Mouse (Mus musculus) limb, embryonic 12.5 days (tissue): ENCODE results near the gene Plod1. TPM values are rescaled to one million over a fixed set of nuclear protein-coding genes. Genes with fewer than 3 reads are reported as not detected.

Experiments used
- ATAC-seq: fragments of 200-750 bp; cut with Nextera tagmentation; 2 replicates; pipeline ENCODE4 v1.8.0; 2017; ENCODE audit warnings: low read depth, moderate TSS enrichment; ENCODE audit not compliant: insufficient number of reproducible peaks, insufficient read depth, low FRiP score, low TSS enrichment
- H3K27ac ChIP-seq: fragments of 300-500 bp; sonication (generic); 2 replicates; pipeline ENCODE4 v1.5.1; 2016; ENCODE audit warnings: mild to moderate bottlenecking, moderate library complexity
- H3K27me3 ChIP-seq: fragments of 300-500 bp; sonication (generic); 2 replicates; pipeline ENCODE4 v1.6.1; 2016; ENCODE audit warnings: mild to moderate bottlenecking, moderate library complexity
- H3K36me3 ChIP-seq: fragments of 300-500 bp; sonication (generic); 2 replicates; pipeline ENCODE4 v1.6.1; 2016; ENCODE audit warnings: mild to moderate bottlenecking, moderate library complexity
- H3K4me1 ChIP-seq: fragments of 300-500 bp; sonication (generic); replicated peaks from 2 replicates; pipeline ENCODE4 v1.6.1; 2016
- H3K4me2 ChIP-seq: fragments of 300-500 bp; sonication (generic); 2 replicates; pipeline ENCODE4 v1.6.1; 2016; ENCODE audit warnings: mild to moderate bottlenecking, moderate library complexity
- H3K4me3 ChIP-seq: fragments of 300-500 bp; sonication (generic); replicated peaks from 2 replicates; pipeline ENCODE4 v1.5.1; 2016; ENCODE audit warnings: mild to moderate bottlenecking
- H3K9ac ChIP-seq: fragments of 300-500 bp; sonication (generic); replicated peaks from 2 replicates; pipeline ENCODE4 v1.6.1; 2016; ENCODE audit warnings: mild to moderate bottlenecking, moderate library complexity
- H3K9me3 ChIP-seq: fragments of 300-500 bp; sonication (generic); 2 replicates; pipeline ENCODE4 v1.6.1; 2016; ENCODE audit warnings: mild to moderate bottlenecking, moderate library complexity
- WGBS: fragments of 180-500 bp; shearing (Covaris S2); methylation state at CpG from one replicate; pipeline ENCODE4 v1.1.7; 2016; 5-methylcytosine and 5-hydroxymethylcytosine counted together
- polyA plus RNA-seq: library from polyadenylated mRNA; unstranded; fragments of >200 nt; fragmentation: Nextera tagmentation; extraction: Ambion mirVana; gene quantifications from 2 replicates; pipeline ENCODE4 v1.2.1, GENCODE M21; 2016

Gene Plod1
- polyA plus RNA-seq, 1 experiment from 2014 or later, result 51.2 TPM

DNA sequence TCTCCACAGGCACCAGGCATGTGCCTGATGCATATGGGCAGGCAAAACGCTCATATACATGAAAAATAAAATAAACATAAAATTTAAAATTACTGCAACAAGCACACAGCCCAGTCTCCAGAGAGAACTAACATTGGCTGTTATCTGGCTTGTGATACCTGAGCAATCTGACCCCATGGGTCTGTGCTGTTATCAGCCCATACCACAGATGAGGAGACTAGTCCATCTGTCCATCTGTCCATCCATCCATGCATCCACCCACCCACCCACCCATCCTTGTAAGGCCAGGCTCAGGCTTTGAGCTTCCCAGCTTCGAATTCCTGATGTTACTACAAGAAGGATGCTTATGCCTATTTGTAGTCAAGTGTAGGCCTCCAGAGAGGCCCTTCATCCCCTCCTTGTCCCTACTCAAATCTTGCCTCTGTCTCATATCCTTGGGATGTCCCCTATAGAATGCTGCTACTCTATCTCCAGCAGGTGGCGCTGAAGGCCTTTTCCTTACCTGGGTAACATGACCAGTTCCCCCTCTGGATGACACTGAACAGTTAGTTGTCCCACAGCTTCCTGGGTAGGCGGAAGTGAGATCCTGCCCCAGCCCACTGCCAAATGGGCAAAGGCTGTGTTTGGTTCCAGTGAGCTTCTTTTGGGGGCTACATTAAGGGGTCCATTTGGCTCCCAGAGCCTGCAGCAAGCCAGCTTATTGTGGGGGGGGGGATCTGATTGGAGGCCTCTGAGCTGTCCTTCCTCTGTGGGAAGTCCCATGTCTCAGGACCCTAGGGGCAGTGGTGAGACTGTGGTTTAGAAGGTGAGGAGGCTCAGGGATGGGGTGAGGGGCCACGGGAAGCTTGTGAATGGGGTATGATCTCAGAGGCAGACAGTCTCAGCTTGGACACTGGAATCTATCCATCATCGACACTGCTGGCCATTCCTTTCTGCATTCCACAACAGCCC is 23.6 kb upstream of the Plod1 start:
- H3K27ac ChIP-seq, result no peak overlapping the region
- H3K9ac ChIP-seq, result no peak overlapping the region
- 0 out of 2 replicates have a peak, but pooled peaks have one; percentile 11 for ATAC-seq
- no peaks in the 10 kb centered on the region for H3K36me3 ChIP-seq
- no peaks in the 10 kb centered on the region for H3K4me1 ChIP-seq
- H3K4me3 ChIP-seq, result no peak overlapping the region
- H3K27me3 ChIP-seq, result no peaks in the 10 kb centered on the region
- 38% methylated on average over 6 of the region's 6 CpGs for WGBS
- H3K9me3 ChIP-seq, result no peaks in the 10 kb centered on the region
- H3K4me2 ChIP-seq, result no peak overlapping the region

DNA sequence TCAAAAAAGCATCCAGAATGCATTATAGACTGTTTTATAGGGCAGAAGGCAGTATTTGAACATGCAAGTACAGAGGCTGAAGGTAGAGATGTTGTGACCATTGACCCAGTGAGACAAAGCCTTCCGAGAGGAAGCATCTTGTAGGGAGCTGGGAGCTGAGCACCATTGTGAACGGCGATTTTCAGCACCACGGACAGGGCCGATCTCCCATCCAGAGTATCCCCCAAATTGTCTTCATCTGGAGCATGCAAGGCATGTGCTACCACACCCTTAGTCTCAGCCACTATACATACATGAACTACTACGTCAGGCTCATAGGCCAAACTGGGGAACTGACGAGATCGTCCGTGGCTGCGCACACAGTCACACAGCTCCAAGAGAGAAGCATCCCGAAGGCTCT is 20.6 kb upstream of the Plod1 start:
- ATAC-seq, result no peak
- 43% methylated on average over 11 of the region's 11 CpGs for WGBS
- Histone ChIP-seq H3K27ac (no peak overlapping the region), H3K27me3 (no peaks in the 10 kb centered on the region), H3K4me1 (no peaks in the 10 kb centered on the region), H3K4me3 (no peak overlapping the region), H3K36me3 (no peaks in the 10 kb centered on the region), H3K9ac (no peak overlapping the region), H3K9me3 (no peaks in the 10 kb centered on the region), H3K4me2 (no peak overlapping the region)

DNA sequence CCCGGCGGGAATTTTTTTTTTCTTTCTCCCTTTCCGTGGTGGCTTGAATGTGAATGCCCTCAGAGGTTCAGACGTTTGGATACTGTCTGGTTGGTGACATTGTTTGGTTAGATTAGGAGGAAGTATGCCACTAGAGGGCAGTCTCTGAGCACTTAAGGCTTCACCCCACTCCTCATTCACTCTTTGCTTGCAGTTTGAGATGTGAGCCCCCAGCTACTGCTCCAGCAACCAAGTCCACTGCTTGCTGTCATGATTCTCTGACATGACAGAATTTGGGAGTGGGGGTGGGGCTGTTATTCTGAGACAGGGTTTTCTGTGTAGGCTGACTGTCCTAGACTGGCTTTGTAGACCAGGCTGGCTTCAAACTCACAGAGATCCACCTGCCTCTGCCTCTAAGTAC is 17.0 kb upstream of the Plod1 start:
- H3K4me2 ChIP-seq, result no peak overlapping the region
- H3K27me3 ChIP-seq, result no peaks in the 10 kb centered on the region
- peaks cover 4% of the 10 kb centered on the region; the same call in 1 of the 2 replicates for H3K36me3 ChIP-seq
- no peak overlapping the region for H3K9ac ChIP-seq
- no peaks in the 10 kb centered on the region for H3K4me1 ChIP-seq
- 6% methylated on average over 4 of the region's 4 CpGs for WGBS
- ATAC-seq, result no peak
- no peak overlapping the region for H3K4me3 ChIP-seq
- no peak overlapping the region for H3K27ac ChIP-seq
- no peaks in the 10 kb centered on the region for H3K9me3 ChIP-seq

DNA sequence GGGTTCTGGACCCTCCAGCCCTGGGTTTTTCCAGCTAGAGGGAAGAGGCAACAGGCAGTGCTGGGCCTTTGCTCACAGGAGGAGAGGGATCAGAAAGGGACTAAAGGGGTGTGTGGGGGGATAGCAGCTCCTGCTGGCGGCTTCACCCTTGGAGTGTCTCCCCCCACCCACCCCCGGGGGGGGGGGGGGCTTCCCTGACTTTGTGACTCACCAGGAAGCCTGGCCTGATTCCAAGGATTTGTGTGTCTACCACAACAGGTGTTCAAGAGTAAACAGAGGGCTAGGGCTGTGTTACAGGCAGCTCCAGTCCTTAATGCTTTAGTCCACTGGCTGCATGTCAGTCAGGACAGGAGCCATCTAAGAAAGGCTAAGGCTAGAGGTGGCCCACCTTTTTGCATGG is 10.9 kb upstream of the Plod1 start:
- 46% methylated on average over 2 of the region's 2 CpGs for WGBS

DNA sequence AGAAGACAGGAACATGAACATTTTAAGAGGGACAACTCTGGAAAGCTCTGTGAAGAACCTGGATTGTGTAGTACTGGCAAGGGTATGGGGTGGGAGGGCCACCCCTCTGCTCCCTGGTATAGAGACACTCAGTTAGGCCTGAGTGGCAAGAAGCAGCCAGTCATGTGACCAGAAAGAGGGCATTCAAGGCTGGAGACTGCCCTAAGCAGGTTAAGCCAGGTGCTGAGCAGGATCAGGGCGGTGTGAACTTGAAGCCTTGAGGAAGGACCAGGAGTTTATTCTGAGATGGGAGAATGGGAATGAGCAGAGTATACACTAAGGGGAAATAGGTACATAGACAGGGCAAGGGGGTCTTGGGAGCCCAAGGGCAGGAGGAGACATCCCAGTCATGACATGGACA is 6.4 kb upstream of the Plod1 start:
- no peak overlapping the region for H3K4me3 ChIP-seq
- H3K9me3 ChIP-seq, result no peaks in the 10 kb centered on the region
- H3K4me2 ChIP-seq, result peak overlapping the region; percentile 4; the same call in 1 of the 2 replicates
- no peak overlapping the region for H3K27ac ChIP-seq
- H3K27me3 ChIP-seq, result no peaks in the 10 kb centered on the region
- WGBS, result 90% methylated on average over 1 of the region's 1 CpGs
- peaks cover 51% of the 10 kb centered on the region for H3K36me3 ChIP-seq
- H3K4me1 ChIP-seq, result peaks cover 37% of the 10 kb centered on the region
- no peak for ATAC-seq
- H3K9ac ChIP-seq, result no peak overlapping the region

More for the DNA sequence above, 10.9 kb upstream of the Plod1 start:
- H3K4me1 ChIP-seq, result peaks cover 9% of the 10 kb centered on the region
- H3K27me3 ChIP-seq, result no peaks in the 10 kb centered on the region
- no peak overlapping the region for H3K4me3 ChIP-seq
- H3K27ac ChIP-seq, result no peak overlapping the region
- ATAC-seq, result no peak
- H3K9ac ChIP-seq, result no peak overlapping the region
- H3K36me3 ChIP-seq, result peaks cover 60% of the 10 kb centered on the region
- H3K9me3 ChIP-seq, result no peaks in the 10 kb centered on the region
- no peak overlapping the region for H3K4me2 ChIP-seq

DNA sequence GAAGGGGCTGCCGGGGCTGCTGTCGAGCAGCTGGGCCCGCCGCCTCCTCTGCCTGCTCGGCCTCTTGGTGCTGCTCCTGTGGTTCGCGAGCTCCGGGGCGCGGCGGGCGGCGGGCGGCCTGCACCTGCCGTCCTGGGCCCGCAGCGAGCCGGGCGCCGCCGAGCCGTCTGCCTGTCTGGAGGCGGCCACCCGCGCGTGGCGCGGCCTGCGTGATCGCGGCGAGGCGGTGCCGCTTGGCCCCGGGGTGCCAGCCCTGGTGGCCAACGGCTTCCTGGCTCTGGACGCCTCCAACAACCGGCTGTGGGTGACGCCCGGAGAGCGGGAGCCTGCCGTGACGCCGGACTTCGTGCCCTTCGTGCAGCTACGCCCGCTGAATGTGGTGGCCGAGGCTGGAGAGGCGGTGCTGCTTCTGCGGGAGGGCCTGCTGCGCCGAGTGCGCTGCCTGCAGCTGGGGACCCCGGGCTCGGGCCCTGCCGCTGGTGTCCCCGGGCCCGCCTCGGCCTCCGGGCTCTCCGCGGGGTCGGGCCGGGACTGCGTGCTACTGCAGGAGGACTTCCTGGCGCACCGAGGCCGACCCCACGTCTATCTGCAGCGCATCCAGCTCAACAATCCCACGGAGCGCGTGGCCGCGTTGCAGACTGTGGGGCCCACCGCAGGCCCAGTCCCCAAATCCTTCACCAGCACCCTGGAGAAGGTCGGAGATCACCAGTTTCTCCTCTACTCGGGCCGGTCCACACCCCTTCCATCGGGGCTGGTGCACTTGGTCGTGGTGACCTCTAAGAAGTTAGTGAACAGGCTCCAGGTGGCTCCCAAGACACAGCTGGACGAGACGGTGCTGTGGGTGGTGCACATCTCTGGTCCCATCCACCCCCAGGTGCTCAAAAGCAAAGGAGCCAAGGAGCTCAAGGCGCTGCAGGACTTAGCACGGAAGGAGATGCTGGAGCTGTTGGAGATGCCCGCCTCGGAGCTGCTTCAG is 4.8 kb upstream of the Plod1 start:
- Histone ChIP-seq H3K27me3 (no peaks in the 10 kb centered on the region), H3K9ac (peak overlapping the region; percentile 91), H3K4me2 (peak overlapping the region; percentile 100), H3K9me3 (no peaks in the 10 kb centered on the region), H3K27ac (peak overlapping the region; percentile 50; the same call in 1 of the 2 replicates), H3K4me3 (peak overlapping the region; percentile 99), H3K4me1 (peaks cover 45% of the 10 kb centered on the region), H3K36me3 (peaks cover 36% of the 10 kb centered on the region)
- 7% methylated on average over 74 of the region's 88 CpGs for WGBS
- peak; percentile 22; the same call in 1 of the 2 replicates for ATAC-seq

DNA sequence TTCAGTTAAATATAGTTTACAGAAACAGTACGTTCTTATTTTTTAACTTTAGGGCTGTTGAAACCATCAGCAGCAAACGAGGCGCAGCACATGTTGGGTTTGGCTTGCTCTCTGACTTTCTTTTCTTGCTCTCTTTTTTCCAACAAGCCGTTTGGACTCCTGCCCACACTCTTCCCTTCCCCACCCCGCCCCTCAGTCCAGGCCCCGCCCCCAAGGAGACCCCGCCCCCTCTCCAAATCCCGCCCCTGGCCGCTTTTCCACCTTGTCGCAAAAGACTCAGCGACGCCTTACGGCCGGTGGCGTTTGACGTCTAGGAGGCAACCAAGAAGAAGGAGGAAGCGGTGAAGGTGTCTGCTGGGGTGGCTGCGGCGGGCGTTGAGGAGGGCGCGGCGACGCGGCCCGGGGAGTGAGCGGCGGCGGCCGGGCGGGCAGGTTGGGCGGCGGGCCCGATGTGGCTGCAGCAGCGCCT is 4.0 kb upstream of the Plod1 start, which contains the start of gene 2510039O18Rik:
TSS of gene 2510039O18Rik (plus strand) at position 320 of the 469 bp plus-strand sequence.
- H3K4me1 ChIP-seq, result peaks cover 48% of the 10 kb centered on the region
- H3K36me3 ChIP-seq, result peaks cover 28% of the 10 kb centered on the region
- H3K9me3 ChIP-seq, result no peaks in the 10 kb centered on the region
- no peaks in the 10 kb centered on the region for H3K27me3 ChIP-seq
- H3K27ac ChIP-seq, result peak within 1 kb of the TSS; percentile 89
- peak within 1 kb of the TSS; percentile 100 for H3K4me2 ChIP-seq
- peak within 1 kb of the TSS; percentile 91 for H3K9ac ChIP-seq
- 3% methylated on average over 25 of the region's 35 CpGs for WGBS
- ATAC-seq, result peak; percentile 29; the same call in 1 of the 2 replicates
- peak within 1 kb of the TSS; percentile 99 for H3K4me3 ChIP-seq

DNA sequence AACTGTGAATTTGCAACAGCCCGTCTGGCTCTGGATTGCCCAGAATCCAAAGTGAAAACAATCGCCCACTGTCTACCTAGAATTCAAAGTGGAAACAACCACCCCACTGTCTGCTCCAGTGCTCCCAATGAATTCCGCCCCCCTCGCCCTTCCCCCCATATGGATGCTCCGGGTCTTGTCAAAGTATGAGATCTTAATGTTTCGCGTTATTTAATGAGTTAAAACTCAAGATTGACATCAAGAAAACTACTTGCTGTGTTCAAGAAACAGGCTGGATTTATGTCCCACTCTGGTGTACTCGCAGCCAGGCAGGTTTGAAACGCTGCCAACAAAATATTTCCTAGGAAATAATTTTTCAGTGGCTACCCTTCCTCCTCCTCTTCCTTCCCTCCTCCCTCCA is 3.5 kb upstream of the Plod1 start:
- Histone ChIP-seq H3K9me3 (no peaks in the 10 kb centered on the region), H3K27me3 (no peaks in the 10 kb centered on the region), H3K9ac (no peak overlapping the region), H3K4me2 (peak overlapping the region; percentile 100), H3K27ac (peak overlapping the region; percentile 89), H3K36me3 (peaks cover 23% of the 10 kb centered on the region), H3K4me3 (0 out of 2 replicates have a peak overlapping the region, but pooled peaks have one; percentile 99), H3K4me1 (peaks cover 53% of the 10 kb centered on the region)
- no peak for ATAC-seq
- 58% methylated on average over 9 of the region's 9 CpGs for WGBS

DNA sequence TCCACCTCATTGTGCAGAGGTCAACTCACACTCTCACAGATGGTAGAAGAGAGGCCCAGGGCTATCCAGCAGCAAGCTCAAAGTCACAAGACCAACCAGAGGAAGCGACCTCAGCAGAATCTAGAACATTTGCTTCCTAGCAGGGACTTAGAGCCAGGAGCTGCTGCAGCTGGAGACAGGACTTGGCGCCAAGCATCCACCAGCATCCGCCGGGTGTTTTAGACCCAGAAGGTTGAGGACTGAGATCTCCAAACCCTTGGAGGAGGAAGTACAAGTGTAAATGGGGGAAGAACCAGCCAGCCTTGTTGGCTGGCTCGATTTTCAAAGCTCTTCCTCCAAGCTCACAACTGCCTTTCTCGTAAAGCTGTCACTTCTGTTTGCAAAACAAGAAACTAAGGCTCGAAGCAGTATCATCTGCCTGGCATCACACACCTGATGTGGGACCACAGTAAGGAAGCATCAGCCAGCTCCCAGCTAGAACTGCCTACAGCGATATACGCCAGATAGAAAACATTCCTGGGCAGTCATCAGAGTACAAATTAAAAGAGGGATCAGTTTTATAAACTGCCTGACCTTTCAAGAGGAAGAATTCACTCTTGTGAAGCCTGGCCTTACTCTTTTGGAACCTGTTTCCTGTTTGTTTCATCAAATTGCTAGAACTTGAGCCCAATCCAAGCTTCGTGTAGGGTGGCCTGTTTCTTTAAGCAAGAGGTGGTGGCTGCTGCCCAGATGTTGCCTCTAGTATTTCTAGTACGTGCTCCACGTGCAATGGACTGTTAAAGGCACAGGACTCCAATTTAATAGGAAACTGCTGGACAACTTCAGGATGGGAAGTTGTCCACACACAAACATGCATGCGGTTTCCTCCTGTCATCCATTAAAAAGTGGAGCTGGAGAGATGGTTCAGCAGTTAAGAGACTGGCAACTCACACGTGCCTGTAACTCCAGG is 1.9 kb upstream of the Plod1 start:
- Histone ChIP-seq H3K9me3 (no peaks in the 10 kb centered on the region), H3K4me1 (peaks cover 68% of the 10 kb centered on the region), H3K4me3 (no peak overlapping the region), H3K27ac (peak overlapping the region; percentile 89), H3K9ac (no peak overlapping the region), H3K4me2 (no peak overlapping the region), H3K36me3 (peaks cover 7% of the 10 kb centered on the region; the same call in 1 of the 2 replicates), H3K27me3 (no peaks in the 10 kb centered on the region)
- no peak for ATAC-seq
- 38% methylated on average over 14 of the region's 14 CpGs for WGBS

DNA sequence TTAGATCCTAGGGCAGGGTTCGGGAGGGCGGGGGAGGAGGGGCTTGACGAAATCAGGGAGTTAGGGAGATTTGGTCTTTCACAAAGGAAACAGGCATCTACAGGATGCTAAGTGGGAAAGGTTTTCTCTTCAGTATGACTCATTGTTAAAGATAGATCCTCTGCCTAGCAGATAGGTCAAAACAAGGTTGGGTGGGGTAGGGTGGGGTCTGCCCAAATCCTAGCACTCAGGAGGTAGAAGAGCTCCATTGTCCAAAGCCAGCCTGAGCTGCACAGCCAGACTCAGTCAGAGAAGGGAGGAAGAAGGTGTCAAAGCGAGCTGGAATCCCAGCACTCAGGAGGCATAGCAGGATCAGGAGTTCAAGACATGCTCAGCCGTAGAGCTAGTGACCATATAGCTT is 919 bp upstream of the Plod1 start:
- H3K27ac ChIP-seq, result no peak overlapping the region
- H3K27me3 ChIP-seq, result no peaks in the 10 kb centered on the region
- no peaks in the 10 kb centered on the region; the same call in 1 of the 2 replicates for H3K36me3 ChIP-seq
- H3K9ac ChIP-seq, result no peak overlapping the region
- no peaks in the 10 kb centered on the region for H3K9me3 ChIP-seq
- ATAC-seq, result no peak
- H3K4me3 ChIP-seq, result no peak overlapping the region
- WGBS, result 74% methylated on average over 5 of the region's 5 CpGs
- H3K4me2 ChIP-seq, result no peak overlapping the region
- H3K4me1 ChIP-seq, result peaks cover 62% of the 10 kb centered on the region
